Mouse (Mus musculus) left cerebral cortex, postnatal 10 days (tissue): ENCODE results near the gene Agt. TPM values are rescaled to one million over a fixed set of nuclear protein-coding genes. Genes with fewer than 3 reads are reported as not detected.

Experiments used
- DNase-seq, 2 experiments: peaks; one replicate each; pipeline ENCODE4 v3.0.0; 2021 to 2022; ENCODE audit warnings: low spot score in 2 of 2, mixed read lengths in 1 of 2; ENCODE audit errors: extremely low spot score in 1 of 2
- intact Hi-C: fragments of 180-260 bp; cut with DNase I; formaldehyde crosslinking; loops from one replicate; pipeline ENCODE4 v1.15.1; 2025
- total RNA-seq, 2 experiments: library from RNA; stranded (reverse); gene quantifications; 2 replicates each; pipeline ENCODE4 v1.2.3; 2021

The Agt gene
- total RNA-seq, 2 experiments from 2014 or later: 10.4 to 20.5 TPM

GRCm38 (mm10) chr8:124520249-124521080 lies 49.0 kb downstream of the Agt start, which contains the start of gene Cog2:
Gene Cog2 (plus strand): TSS chr8:124520767.
- DNase-seq: peak; percentile 88 to 95
- intact Hi-C loops: no loop called here

GRCm38 (mm10) chr8:124517142-124517541 lies 52.4 kb downstream of the Agt start:
- intact Hi-C loops: loop anchor here (10.0 kb wide), 1 partner anchor 122 kb away; no protein-coding TSS in a partner anchor
- no peak for DNase-seq

GRCm38 (mm10) chr8:124516525-124516924 lies 53.0 kb downstream of the Agt start:
- intact Hi-C loops: loop anchor here (10.0 kb wide), 1 partner anchor 122 kb away; no protein-coding TSS in a partner anchor
- peak in 1 of 2 experiments; percentile 58 for DNase-seq

GRCm38 (mm10) chr8:124516039-124516438 lies 53.5 kb downstream of the Agt start:
- intact Hi-C loops: loop anchor here (10.0 kb wide), 1 partner anchor 121 kb away; no protein-coding TSS in a partner anchor
- no peak for DNase-seq

- no peak for DNase-seq
- intact Hi-C loops: loop anchor here (5.0 kb wide), 1 partner anchor 77 kb away; no protein-coding TSS in a partner anchor
These were observed 60.4 kb downstream of the Agt start for GRCm38 (mm10) chr8:124509156-124509555.

GRCm38 (mm10) chr8:124508321-124508695 lies 61.2 kb downstream of the Agt start:
- intact Hi-C loops: loop anchor here (5.0 kb wide), 1 partner anchor 76 kb away; no protein-coding TSS in a partner anchor
- DNase-seq: no peak

GRCm38 (mm10) chr8:124507572-124508320 lies 61.8 kb downstream of the Agt start:
- peak in 1 of 2 experiments; percentile 56 for DNase-seq
- intact Hi-C loops: loop anchor here (5.0 kb wide), 1 partner anchor 75 kb away; no protein-coding TSS in a partner anchor

Other genes with a start within 250 kb of the Agt start
- 100 to 1,000 TPM; 126 to 127 TPM for gene Pgbd5, start 130.0 kb downstream of the Agt start, total RNA-seq
- gene Cog2, start 48.9 kb downstream of the Agt start, total RNA-seq: 10 to 100 TPM; 32.8 to 39.1 TPM
- not detected for gene Capn9, start 6.4 kb upstream of the Agt start, total RNA-seq
- gene 2310022B05Rik, start 93.7 kb upstream of the Agt start, total RNA-seq: 10 to 100 TPM; 55.2 to 64.5 TPM
- 10 to 100 TPM; 57.8 to 58.7 TPM for gene Ttc13, start 152.3 kb upstream of the Agt start, total RNA-seq
- gene Arv1, start 152.4 kb upstream of the Agt start, total RNA-seq: 10 to 100 TPM; 14.7 to 18.8 TPM
- gene Fam89a, start 182.1 kb upstream of the Agt start, total RNA-seq: not detected
- gene Trim67, start 223.4 kb upstream of the Agt start, total RNA-seq: 10 to 100 TPM; 30.6 to 39.3 TPM